Mouse (Mus musculus) embryonic facial prominence, embryonic 10.5 days (tissue): Measurements from ENCODE around the gene Evi2b. TPM values are rescaled to one million over a fixed set of nuclear protein-coding genes. Genes with fewer than 3 reads are reported as not detected.

Experiments
- DNase-seq: peaks from one replicate; pipeline ENCODE4 v3.0.0-alpha.2; 2017; ENCODE audit warnings: low spot score
- H3K27ac ChIP-seq: fragments of 300-500 bp; sonication (generic); replicated peaks from 2 replicates; pipeline ENCODE4 v1.5.1; 2016; ENCODE audit warnings: mild to moderate bottlenecking
- H3K27me3 ChIP-seq: fragments of 300-500 bp; sonication (generic); replicated peaks from 2 replicates; pipeline ENCODE4 v1.6.1; 2016; ENCODE audit warnings: low read depth, mild to moderate bottlenecking; ENCODE audit not compliant: poor library complexity, severe bottlenecking
- H3K36me3 ChIP-seq: fragments of 300-500 bp; sonication (generic); replicated peaks from 2 replicates; pipeline ENCODE4 v1.6.1; 2016; ENCODE audit warnings: mild to moderate bottlenecking, moderate library complexity
- H3K4me1 ChIP-seq: fragments of 300-500 bp; sonication (generic); 2 replicates; pipeline ENCODE4 v1.6.1; 2016
- H3K4me3 ChIP-seq: fragments of 300-500 bp; sonication (generic); 2 replicates; pipeline ENCODE4 v1.5.1; 2016; ENCODE audit warnings: mild to moderate bottlenecking, moderate library complexity
- H3K9me3 ChIP-seq: fragments of 300-500 bp; sonication (generic); 2 replicates; pipeline ENCODE4 v1.6.1; 2016; ENCODE audit warnings: mild to moderate bottlenecking
- WGBS: fragments of 180-500 bp; shearing (Covaris S2); methylation state at CpG from one replicate; pipeline ENCODE4 v1.1.7; 2016; 5-methylcytosine and 5-hydroxymethylcytosine counted together
- polyA plus RNA-seq: library from polyadenylated mRNA; unstranded; fragments of >200 nt; fragmentation: Nextera tagmentation; extraction: Ambion mirVana; gene quantifications from 2 replicates; pipeline ENCODE4 v1.2.1, GENCODE M21; 2016

Gene Evi2b
- polyA plus RNA-seq, 1 experiment from 2014 or later, result not detected

GRCm38 (mm10) chr11:79519299-79519698, 4.3 kb downstream of the Evi2b start:
- no peak for DNase-seq
- Histone ChIP-seq H3K27me3 (no peaks in the 10 kb centered on the region), H3K36me3 (peaks cover 4% of the 10 kb centered on the region; the same call in 1 of the 2 replicates), H3K27ac (no peak overlapping the region), H3K4me3 (no peak overlapping the region), H3K4me1 (peaks cover 4% of the 10 kb centered on the region; the same call in 1 of the 2 replicates), H3K9me3 (no peaks in the 10 kb centered on the region)
- 94% methylated on average over 6 of the region's 6 CpGs for WGBS

DNA sequence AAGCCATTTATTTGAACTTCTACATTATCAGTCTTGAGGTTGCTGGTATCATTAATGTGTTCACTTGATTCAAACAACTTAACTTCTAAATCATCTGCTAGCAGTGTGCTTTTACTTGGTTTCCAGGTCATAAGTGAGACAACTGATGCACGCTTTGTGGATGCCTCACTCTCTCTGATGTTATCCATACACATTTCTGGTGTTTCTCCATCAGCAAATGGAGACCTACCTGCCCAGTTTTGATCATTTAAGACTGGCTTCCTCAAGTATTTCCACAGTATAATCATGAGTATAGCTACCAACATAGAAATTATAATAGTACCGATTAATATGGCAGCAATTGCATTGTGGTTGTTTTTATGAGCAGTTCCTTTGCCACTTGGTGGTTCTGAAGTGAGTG, 7.8 kb downstream of the Evi2b start:
- DNase-seq, result no peak
- no peaks in the 10 kb centered on the region; the same call in 1 of the 2 replicates for H3K36me3 ChIP-seq
- H3K27ac ChIP-seq, result no peak overlapping the region
- H3K27me3 ChIP-seq, result no peaks in the 10 kb centered on the region
- H3K9me3 ChIP-seq, result no peaks in the 10 kb centered on the region
- H3K4me3 ChIP-seq, result no peak overlapping the region
- WGBS, result 95% methylated on average over 2 of the region's 2 CpGs
- H3K4me1 ChIP-seq, result no peaks in the 10 kb centered on the region

DNA sequence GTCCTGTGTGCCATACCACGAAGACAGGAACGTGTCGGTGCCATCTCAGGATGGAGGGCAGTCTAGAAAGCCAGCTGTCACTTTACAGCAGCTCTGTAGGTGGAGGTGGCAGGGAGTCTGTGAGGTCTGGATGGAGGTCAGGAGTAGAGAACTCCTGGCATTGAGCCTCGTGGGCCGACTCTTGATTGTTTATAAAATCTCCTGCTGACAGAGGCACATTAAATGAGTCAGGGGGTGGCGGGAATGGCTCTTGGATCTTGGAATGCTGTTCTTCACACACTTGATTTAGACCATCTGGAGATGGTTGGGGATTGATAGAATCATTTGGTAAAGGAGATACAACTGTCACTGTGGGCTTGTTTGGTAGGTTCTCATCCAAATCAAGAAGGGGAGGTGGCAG, 8.2 kb downstream of the Evi2b start:
- Histone ChIP-seq H3K4me1 (no peaks in the 10 kb centered on the region), H3K36me3 (no peaks in the 10 kb centered on the region; the same call in 1 of the 2 replicates), H3K4me3 (no peak overlapping the region), H3K27me3 (no peaks in the 10 kb centered on the region), H3K9me3 (no peaks in the 10 kb centered on the region), H3K27ac (no peak overlapping the region)
- no peak for DNase-seq
- 82% methylated on average over 6 of the region's 6 CpGs for WGBS

DNA sequence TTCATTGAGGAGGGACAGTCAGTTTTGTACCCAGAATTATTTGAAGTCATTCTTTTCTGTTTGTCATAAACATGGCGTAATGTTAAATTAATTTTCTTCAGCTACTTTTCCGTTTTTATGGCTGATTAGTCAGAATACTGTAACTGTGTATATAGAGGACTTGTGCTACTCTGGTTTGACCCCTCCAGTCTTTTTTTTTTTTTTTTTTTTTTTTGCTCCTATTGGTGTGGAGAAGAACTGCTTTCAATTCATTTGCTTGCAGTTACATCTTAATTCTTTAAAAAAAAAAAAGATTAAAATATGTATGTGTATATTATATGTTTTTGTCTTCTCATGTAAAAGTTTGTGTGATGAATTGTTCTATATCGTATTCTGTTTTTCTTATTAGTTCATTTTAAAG, 11.6 kb downstream of the Evi2b start:
- Histone ChIP-seq H3K27me3 (no peaks in the 10 kb centered on the region), H3K4me3 (no peak overlapping the region), H3K36me3 (no peaks in the 10 kb centered on the region; the same call in 1 of the 2 replicates), H3K9me3 (no peaks in the 10 kb centered on the region), H3K4me1 (no peaks in the 10 kb centered on the region), H3K27ac (no peak overlapping the region)
- no peak for DNase-seq
- WGBS, result 93% methylated on average over 3 of the region's 3 CpGs

DNA sequence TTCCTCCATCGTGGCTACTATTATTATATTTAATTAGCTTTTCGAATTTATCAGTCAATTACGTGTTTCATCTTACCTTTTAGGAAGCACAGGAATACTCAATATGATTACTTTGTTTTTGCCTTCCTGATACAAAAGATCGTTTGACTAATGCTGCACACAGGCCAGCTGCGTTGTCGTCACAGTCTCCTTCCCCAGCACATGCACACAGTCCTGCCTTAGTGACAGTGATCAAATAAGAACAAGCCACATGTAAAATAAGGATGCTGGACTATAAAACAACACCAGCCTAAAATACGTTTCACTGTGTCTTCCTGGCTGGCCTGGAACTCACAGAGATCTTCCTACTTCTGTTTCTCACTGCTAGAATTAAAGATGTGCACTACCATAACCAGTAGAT, 19.1 kb downstream of the Evi2b start:
- Histone ChIP-seq H3K36me3 (0 out of 2 replicates have a peak, but pooled peaks cover 3% of the 10 kb centered on the region), H3K4me1 (no peaks in the 10 kb centered on the region), H3K9me3 (no peaks in the 10 kb centered on the region), H3K27ac (no peak overlapping the region), H3K4me3 (no peak overlapping the region), H3K27me3 (no peaks in the 10 kb centered on the region)
- no peak for DNase-seq
- WGBS, result 89% methylated on average over 7 of the region's 7 CpGs

DNA sequence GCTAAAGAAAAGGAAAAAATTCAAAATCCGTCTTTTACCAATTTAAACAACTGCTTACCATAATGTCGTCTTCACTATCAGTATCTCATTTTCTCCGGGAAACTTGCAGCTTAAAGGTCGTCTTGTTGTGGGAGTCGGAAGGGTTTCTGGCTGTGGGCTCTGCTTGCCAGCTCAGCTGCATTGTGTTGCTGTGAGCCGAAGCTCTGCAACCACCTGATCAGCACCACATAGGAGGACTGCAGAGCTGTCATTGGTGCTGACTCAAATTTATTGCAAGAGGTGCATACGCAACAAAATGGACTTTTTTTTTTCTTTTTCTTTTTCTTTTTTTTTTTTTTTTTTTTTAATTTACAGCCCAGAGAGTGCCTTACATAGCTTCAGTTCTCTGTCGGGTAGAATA, 19.7 kb downstream of the Evi2b start, which contains the start of gene Omg:
Gene Omg, minus strand, starts transcription at position 240 of the 400 bp plus-strand sequence.
- 0 out of 2 replicates have a peak, but pooled peaks cover 3% of the 10 kb centered on the region for H3K36me3 ChIP-seq
- H3K27ac ChIP-seq, result no peak within 1 kb of the TSS
- H3K9me3 ChIP-seq, result no peaks in the 10 kb centered on the region
- no peak within 1 kb of the TSS for H3K4me3 ChIP-seq
- WGBS, result 61% methylated on average over 8 of the region's 8 CpGs
- H3K27me3 ChIP-seq, result no peaks in the 10 kb centered on the region
- no peaks in the 10 kb centered on the region for H3K4me1 ChIP-seq
- no peak for DNase-seq

GRCm38 (mm10) chr11:79502917-79503316, 20.6 kb downstream of the Evi2b start:
- no peak overlapping the region for H3K27ac ChIP-seq
- WGBS, result 65% methylated on average over 2 of the region's 2 CpGs
- H3K4me1 ChIP-seq, result no peaks in the 10 kb centered on the region
- H3K27me3 ChIP-seq, result no peaks in the 10 kb centered on the region
- no peak overlapping the region for H3K4me3 ChIP-seq
- no peaks in the 10 kb centered on the region for H3K9me3 ChIP-seq
- DNase-seq, result no peak
- 0 out of 2 replicates have a peak, but pooled peaks cover 3% of the 10 kb centered on the region for H3K36me3 ChIP-seq

- DNase-seq, result no peak
- Histone ChIP-seq H3K27ac (no peak overlapping the region), H3K36me3 (peaks cover 23% of the 10 kb centered on the region), H3K4me1 (no peaks in the 10 kb centered on the region), H3K27me3 (no peaks in the 10 kb centered on the region), H3K9me3 (no peaks in the 10 kb centered on the region), H3K4me3 (no peak overlapping the region)
- 81% methylated on average over 10 of the region's 10 CpGs for WGBS
Measured at GRCm38 (mm10) chr11:79494976-79495800, 28.4 kb downstream of the Evi2b start.

DNA sequence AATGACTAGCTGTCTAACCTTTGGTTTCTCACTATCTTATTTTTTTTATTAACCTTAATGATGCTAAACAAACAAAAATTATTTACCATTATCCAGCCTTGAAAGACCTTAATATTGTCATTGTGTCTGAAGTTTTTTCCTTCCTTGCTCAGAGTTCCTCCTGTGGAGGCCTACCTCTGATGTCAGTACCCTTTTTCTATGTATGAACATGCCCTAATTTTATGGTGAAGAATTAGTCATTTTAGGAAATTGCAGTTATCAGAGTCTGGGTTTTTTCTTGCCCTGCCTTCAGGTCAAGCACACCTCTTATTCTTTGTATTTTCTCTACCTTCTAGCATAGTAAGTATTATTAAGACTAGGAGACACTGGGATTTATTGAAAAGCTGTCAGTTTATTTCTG, 38.8 kb downstream of the Evi2b start:
- Histone ChIP-seq H3K4me1 (peaks cover 7% of the 10 kb centered on the region), H3K9me3 (no peaks in the 10 kb centered on the region), H3K36me3 (peaks cover 55% of the 10 kb centered on the region), H3K27ac (no peak overlapping the region), H3K4me3 (no peak overlapping the region), H3K27me3 (no peaks in the 10 kb centered on the region)
- no peak for DNase-seq

DNA sequence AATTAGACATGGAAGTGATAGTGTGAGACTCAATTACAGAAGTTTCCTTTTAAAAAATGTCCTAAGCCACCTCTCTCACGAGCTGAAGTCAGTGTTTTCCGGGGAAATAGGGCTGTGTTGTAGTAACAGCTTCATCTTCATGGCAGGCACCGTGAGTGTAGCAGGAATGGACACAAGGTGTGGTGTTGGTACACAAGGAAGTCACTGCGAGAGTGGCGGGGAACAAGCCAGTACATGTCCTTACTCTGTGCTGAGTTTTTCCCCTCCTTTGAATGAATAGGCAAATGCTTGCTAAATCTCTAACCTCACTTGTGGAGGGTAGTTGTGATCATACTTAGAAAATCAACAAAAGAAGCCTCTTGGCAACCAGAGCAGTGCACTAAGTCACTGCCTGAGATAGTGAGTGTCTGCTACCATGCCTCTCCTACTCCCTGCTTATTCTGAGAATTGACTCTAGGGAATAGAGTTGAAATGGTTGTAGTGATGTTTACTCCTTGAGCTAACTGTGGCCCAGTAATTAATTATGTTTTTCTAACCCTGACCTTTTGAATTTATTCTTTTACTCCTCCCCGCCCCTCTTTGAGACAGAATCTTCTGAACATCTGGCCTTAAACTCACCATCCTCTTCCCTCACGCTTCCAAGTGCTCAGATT, 39.6 kb downstream of the Evi2b start:
- Histone ChIP-seq H3K27ac (no peak overlapping the region), H3K4me3 (no peak overlapping the region), H3K36me3 (peaks cover 58% of the 10 kb centered on the region), H3K27me3 (no peaks in the 10 kb centered on the region), H3K4me1 (peaks cover 7% of the 10 kb centered on the region), H3K9me3 (no peaks in the 10 kb centered on the region)
- DNase-seq, result no peak
- WGBS, result 72% methylated on average over 7 of the region's 7 CpGs

DNA sequence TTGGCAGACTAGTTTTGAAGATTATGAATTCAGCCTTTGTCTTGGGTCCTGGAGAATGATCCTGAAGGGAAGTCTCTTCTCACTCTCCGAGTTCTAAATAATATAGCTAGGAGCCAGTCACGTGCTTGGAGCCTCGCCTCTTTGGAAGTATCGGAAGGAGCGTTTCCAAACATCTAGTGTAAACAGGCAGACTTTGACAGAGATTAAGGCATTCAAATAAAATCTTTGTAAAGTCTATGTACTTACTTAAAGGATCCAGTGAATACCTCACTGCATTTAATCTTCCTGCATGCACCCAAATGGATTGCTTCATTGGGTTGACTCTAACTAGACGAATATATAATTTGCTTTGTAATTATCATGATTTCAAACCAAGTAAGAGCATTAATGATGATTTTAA, 40.2 kb downstream of the Evi2b start:
- DNase-seq, result no peak
- Histone ChIP-seq H3K4me3 (no peak overlapping the region), H3K27ac (no peak overlapping the region), H3K9me3 (no peaks in the 10 kb centered on the region), H3K4me1 (peaks cover 7% of the 10 kb centered on the region), H3K36me3 (peaks cover 62% of the 10 kb centered on the region), H3K27me3 (no peaks in the 10 kb centered on the region)
- 89% methylated on average over 6 of the region's 6 CpGs for WGBS

DNA sequence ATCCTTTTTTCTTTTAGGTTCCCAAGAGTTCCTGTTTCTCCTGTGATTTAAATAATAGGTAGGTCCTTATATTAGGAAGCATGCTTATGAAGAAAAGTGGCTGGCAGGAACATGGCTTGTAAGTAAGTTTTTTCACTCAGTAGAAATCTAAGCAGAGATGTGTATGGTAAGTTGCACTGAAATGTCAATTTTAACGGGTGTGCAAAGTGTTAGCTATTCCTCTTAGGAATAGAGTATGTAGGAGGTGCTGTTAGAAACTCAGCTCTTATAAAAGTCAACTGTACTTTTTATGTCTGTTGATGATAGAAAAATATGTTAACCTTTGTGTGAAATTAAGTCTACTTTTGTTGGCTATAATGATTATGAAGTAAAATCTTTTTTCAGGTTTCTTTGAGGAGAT, 55.5 kb downstream of the Evi2b start:
- H3K4me3 ChIP-seq, result no peak overlapping the region
- WGBS, result 86% methylated on average over 1 of the region's 1 CpGs
- H3K36me3 ChIP-seq, result peaks cover 86% of the 10 kb centered on the region
- no peak overlapping the region for H3K27ac ChIP-seq
- H3K9me3 ChIP-seq, result no peaks in the 10 kb centered on the region
- no peaks in the 10 kb centered on the region for H3K27me3 ChIP-seq
- H3K4me1 ChIP-seq, result no peaks in the 10 kb centered on the region
- DNase-seq, result no peak
